ENCODE assay signal across 8 mouse cellular contexts in the genomic region with DNA sequence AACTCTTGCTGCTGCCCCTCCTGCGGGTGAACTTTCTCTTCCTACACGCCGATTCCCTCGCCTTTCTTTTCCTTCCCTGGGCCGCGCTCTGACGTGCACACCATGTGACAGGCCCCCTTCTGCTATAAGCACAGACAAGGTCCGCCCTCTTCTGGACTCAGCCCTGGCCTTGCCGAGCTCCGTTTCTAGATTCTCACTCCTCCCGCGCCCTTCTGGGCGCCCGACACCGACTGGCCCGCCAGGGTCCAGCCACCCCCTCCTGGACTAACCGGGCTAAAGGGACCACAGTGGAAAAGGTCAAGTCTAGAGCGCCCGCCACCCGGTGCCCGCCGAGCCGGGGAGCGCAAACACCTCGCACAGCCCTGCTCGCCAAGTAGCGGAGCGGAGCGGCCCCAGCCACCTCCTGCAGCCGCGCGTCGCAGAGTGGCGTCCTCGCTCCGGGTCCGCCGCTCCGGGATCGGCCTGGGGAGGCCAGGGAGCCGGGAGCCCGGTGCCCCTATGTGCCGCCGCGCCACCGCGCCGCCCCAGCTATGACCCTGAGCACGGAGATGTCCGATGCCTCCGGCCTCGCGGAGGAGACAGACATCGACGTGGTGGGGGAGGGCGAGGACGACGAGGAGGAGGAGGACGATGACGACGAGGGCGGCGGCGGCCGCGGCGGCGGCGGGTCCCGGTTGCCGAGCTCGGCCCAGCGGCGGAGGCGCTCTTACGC. TPM values are rescaled to one million over a fixed set of nuclear protein-coding genes. Genes with fewer than 3 reads are reported as not detected.
DNase-seq lines count a peak whose midpoint lies in the region; ATAC-seq and TF ChIP-seq lines count a peak whose summit lies in the region.

A gene (plus strand): TSS at position 153 of the 712 bp plus-strand sequence.

- WGBS in intestine, embryonic 16.5 days: under 1% methylated on average over 68 of the region's 76 CpGs
- WGBS in liver, postnatal 0 days (ENCODE audit: insufficient replicate concordance): under 1% methylated on average over 43 of the region's 76 CpGs
- under 1% methylated on average over 74 of the region's 76 CpGs for WGBS in neural tube, embryonic 12.5 days

- peak within 1 kb of the TSS; percentile 51 for H3K4me3 ChIP-seq in intestine, embryonic 16.5 days (ENCODE audit: low read length)
- H3K4me3 ChIP-seq in liver, postnatal 0 days (ENCODE audit: low read depth, low read length): peak within 1 kb of the TSS; percentile 42
- peak within 1 kb of the TSS; percentile 49 for H3K4me3 ChIP-seq in neural tube, embryonic 12.5 days

- H3K9me3 ChIP-seq in intestine, embryonic 16.5 days (ENCODE audit: control insufficient read depth, low read length): no peaks in the 10 kb centered on the region
- H3K9me3 ChIP-seq in liver, postnatal 0 days (ENCODE audit: low read length): no peaks in the 10 kb centered on the region
- H3K9me3 ChIP-seq in neural tube, embryonic 12.5 days: no peaks in the 10 kb centered on the region

- H3K9ac ChIP-seq in intestine, embryonic 16.5 days (ENCODE audit: low read depth, low read length): peak within 1 kb of the TSS; percentile 37; the same call in 1 of the 2 replicates
- H3K9ac ChIP-seq in liver, postnatal 0 days (replicated peaks): no peak within 1 kb of the TSS
- peak within 1 kb of the TSS; percentile 69 for H3K9ac ChIP-seq in neural tube, embryonic 12.5 days

- peaks cover 75% of the 10 kb centered on the region for H3K27me3 ChIP-seq in intestine, embryonic 16.5 days (replicated peaks; ENCODE audit: control insufficient read depth, insufficient read depth, low read length)
- H3K27me3 ChIP-seq in liver, postnatal 0 days (ENCODE audit: insufficient read depth, low read length): peaks cover 92% of the 10 kb centered on the region
- H3K27me3 ChIP-seq in neural tube, embryonic 12.5 days (replicated peaks): peaks cover 80% of the 10 kb centered on the region

- peak; percentile 89 for ATAC-seq in intestine, embryonic 16.5 days
- peak; percentile 53; the same call in 1 of the 2 replicates for ATAC-seq in liver, postnatal 0 days
- peak; percentile 83 for ATAC-seq in neural tube, embryonic 12.5 days (ENCODE audit: low FRiP score, low read depth)

- H3K36me3 ChIP-seq in intestine, embryonic 16.5 days (ENCODE audit: control insufficient read depth, insufficient read depth, low read length): no peaks in the 10 kb centered on the region
- no peaks in the 10 kb centered on the region for H3K36me3 ChIP-seq in liver, postnatal 0 days (replicated peaks; ENCODE audit: insufficient read depth, low read length)
- no peaks in the 10 kb centered on the region for H3K36me3 ChIP-seq in neural tube, embryonic 12.5 days

- DNase-seq in cerebellum, postnatal 10 days: peak; percentile 51 to 55
- DNase-seq in cerebellum, adult 9-11 months: no peak
- peak; percentile 37 for DNase-seq in adrenal gland, postnatal 25 days
- DNase-seq in gastrocnemius, postnatal 10 days: peak; percentile 34
- peak; percentile 26 for DNase-seq in liver, postnatal 0 days
- no peak for DNase-seq in left cerebral cortex, postnatal 36 days (ENCODE audit: low spot score in 2 of 2)

- no peak within 1 kb of the TSS for H3K27ac ChIP-seq in intestine, embryonic 16.5 days (ENCODE audit: low read length)
- no peak within 1 kb of the TSS for H3K27ac ChIP-seq in liver, postnatal 0 days (ENCODE audit: low read depth)
- 0 out of 2 replicates have a peak within 1 kb of the TSS, but pooled peaks have one; percentile 15 for H3K27ac ChIP-seq in neural tube, embryonic 12.5 days

- H3K4me2 ChIP-seq in intestine, embryonic 16.5 days (ENCODE audit: low read depth, low read length): peak within 1 kb of the TSS; percentile 90
- H3K4me2 ChIP-seq in liver, postnatal 0 days (ENCODE audit: low read depth, low read length): peak within 1 kb of the TSS; percentile 64
- H3K4me2 ChIP-seq in neural tube, embryonic 12.5 days (replicated peaks): peak within 1 kb of the TSS; percentile 68

- peaks cover 24% of the 10 kb centered on the region for H3K4me1 ChIP-seq in intestine, embryonic 16.5 days (ENCODE audit: control insufficient read depth, insufficient read depth, low read length)
- H3K4me1 ChIP-seq in liver, postnatal 0 days (ENCODE audit: insufficient read depth): peaks cover 18% of the 10 kb centered on the region
- peaks cover 24% of the 10 kb centered on the region for H3K4me1 ChIP-seq in neural tube, embryonic 12.5 days

- no peak for TF ChIP-seq EP300 in liver, postnatal 0 days (IDR thresholded peaks at IDR 0.05; ENCODE audit: low read depth)

- intact Hi-C loops in left cerebral cortex, postnatal 36 days (cut with DNase I): loop anchor here (2.0 kb wide), 1 partner anchor 233 kb away; no protein-coding TSS in a partner anchor

- TF ChIP-seq CTCF in liver, postnatal 0 days (IDR thresholded peaks at IDR 0.05; ENCODE audit: low read depth): no peak

RNA-seq across cellular contexts. Expression of the gene that starts here (rescaled TPM):
- total RNA-seq in adrenal gland, postnatal 25 days (2021): 0.30 and 0.48 TPM in 2 replicates
- under 1 TPM; 0.28 to 0.36 TPM for total RNA-seq in gastrocnemius, postnatal 10 days (2021)
- polyA plus RNA-seq in intestine, embryonic 16.5 days (2015; fragmentation: Nextera tagmentation; extraction: Ambion mirVana): 0.02 TPM in 1 of 2 replicates, not detected in the other
- polyA plus RNA-seq in liver, postnatal 0 days (2015; fragmentation: Nextera tagmentation; extraction: Ambion mirVana): not detected in 2 replicates
- polyA plus RNA-seq in neural tube, embryonic 12.5 days (2016; fragmentation: Nextera tagmentation; extraction: Ambion mirVana): 4.9 and 5.7 TPM in 2 replicates
- 1 to 10 TPM; 1.1 to 2.1 TPM for total RNA-seq in left cerebral cortex, postnatal 36 days (2021)

Comparison
In these comparisons a context has a peak if more than half of its experiments do, and no peak if none do; other contexts are left out.
1. DNase-seq: peak in cerebellum, postnatal 10 days (2 of 2); none in cerebellum, adult 9-11 months (single experiment) and left cerebral cortex, postnatal 36 days (0 of 2).
2. Peak in DNase-seq in adrenal gland, postnatal 25 days; RNA of the gene not detected or under 1 TPM.
3. Peak in DNase-seq in gastrocnemius, postnatal 10 days; RNA of the gene not detected or under 1 TPM.
4. Peak in ATAC-seq, H3K4me3 ChIP-seq, H3K9ac ChIP-seq and H3K4me2 ChIP-seq in intestine, embryonic 16.5 days; RNA of the gene not detected or under 1 TPM.
5. Peak in DNase-seq, ATAC-seq, H3K4me3 ChIP-seq and H3K4me2 ChIP-seq in liver, postnatal 0 days; RNA of the gene not detected or under 1 TPM.
6. Peak in every context shown above with its lines, with median percentiles within 50 percentile points of each other: ATAC-seq, H3K4me2 ChIP-seq and H3K4me3 ChIP-seq.